Mouse (Mus musculus): ENCODE measurements at regions not wholly inside any gene's neighbourhood (a gene's known extent, or its start where the extent isn't known, plus 50 kb on each side); places are given as distances from the start of the nearest gene placed in this dataset.

DNA sequence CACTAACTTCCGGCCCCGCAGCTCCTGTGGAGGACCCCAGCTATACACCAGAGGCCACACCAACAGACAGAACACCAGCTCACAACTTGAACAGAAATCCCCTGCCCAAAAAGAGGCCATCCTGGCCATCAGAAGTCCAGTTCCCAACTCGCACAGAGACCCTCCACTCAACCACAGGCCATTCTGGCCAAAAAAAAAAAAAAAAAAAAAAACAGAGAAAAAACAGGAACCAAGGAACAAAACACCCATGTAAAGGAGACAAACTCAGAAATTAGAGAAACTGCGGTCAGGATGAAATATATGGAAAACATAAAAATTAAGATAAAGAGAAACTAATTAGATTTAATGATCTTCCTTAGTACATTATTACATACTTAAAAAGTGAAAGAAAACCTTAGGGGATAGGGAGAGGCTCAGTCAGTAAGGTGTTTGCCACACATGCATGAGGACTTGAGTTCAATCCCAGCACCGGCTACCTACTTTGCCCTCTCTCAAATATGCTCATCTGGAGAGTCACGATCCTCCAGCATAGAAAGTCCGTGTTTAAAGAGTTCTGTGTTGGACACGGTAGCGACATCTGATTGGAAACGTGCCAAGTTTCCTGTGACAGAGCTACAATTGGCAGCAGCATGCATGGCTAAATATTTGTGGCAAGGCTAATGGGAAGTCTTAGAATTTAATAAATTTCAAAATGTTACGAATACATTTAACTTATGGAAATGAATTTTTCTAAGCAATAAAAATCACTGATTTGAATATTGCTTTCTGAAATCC is 51.9 kb upstream of the Pde7b start:
- H3K9ac ChIP-seq (replicated peaks) = no peak overlapping the region
- H3K27me3 ChIP-seq (replicated peaks) = no peaks in the 10 kb centered on the region
- H3K4me3 ChIP-seq (replicated peaks) = no peak overlapping the region
- no peak overlapping the region for H3K4me2 ChIP-seq
- no peaks in the 10 kb centered on the region for H3K4me1 ChIP-seq
- H3K36me3 ChIP-seq = no peaks in the 10 kb centered on the region
- ATAC-seq (ENCODE audit: low FRiP score) = no peak
- H3K27ac ChIP-seq (replicated peaks) = no peak overlapping the region
- 66% methylated on average over 11 of the region's 11 CpGs for WGBS
- no peaks in the 10 kb centered on the region for H3K9me3 ChIP-seq (replicated peaks)

DNA sequence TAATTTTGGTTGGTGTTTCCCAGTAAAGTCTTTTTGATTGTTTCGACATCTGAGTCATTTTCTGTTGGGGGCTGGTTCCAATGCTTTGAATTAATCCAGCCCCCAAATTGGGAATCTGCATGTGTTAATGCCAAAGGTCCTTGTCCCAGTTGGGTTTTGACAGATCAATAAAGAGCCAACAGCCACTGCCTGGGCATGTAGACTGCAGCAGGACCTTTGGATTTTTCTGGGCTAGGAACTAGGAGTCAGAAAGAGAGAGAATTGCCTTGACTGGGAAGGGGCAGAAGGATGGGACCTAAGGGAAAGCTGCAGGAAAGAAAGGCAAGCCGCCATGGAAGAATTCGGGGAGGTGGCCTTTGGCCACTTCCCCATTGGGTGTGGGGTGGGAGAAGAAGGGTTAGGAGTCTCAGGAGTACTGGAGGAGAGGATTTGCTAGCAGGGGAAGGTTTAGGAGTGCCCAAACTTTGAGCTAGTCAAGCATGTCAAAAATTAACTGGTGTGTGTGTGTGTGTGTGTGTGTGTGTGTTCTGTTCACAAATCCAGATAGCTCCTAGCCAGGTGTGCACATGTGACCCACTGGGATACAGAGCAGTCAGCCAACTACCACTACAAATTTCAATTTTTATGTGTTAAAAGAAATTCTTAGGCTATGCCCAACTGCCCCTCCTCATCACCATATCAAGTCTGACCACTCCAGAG is 51.0 kb upstream of the Pde7b start:
- no peak overlapping the region for H3K27ac ChIP-seq (replicated peaks)
- no peaks in the 10 kb centered on the region for H3K27me3 ChIP-seq (replicated peaks)
- no peaks in the 10 kb centered on the region for H3K9me3 ChIP-seq (replicated peaks)
- no peak overlapping the region for H3K4me3 ChIP-seq (replicated peaks)
- H3K4me1 ChIP-seq = no peaks in the 10 kb centered on the region
- no peak for ATAC-seq (ENCODE audit: low FRiP score)
- H3K36me3 ChIP-seq = no peaks in the 10 kb centered on the region
- no peak overlapping the region for H3K9ac ChIP-seq (replicated peaks)
- no peak overlapping the region for H3K4me2 ChIP-seq
- 92% methylated on average over 3 of the region's 3 CpGs for WGBS

Data from neural tube, embryonic 15.5 days (tissue).